ENCODE assay signal across 21 mouse cellular contexts in genomic region chr1:135056901-135057300, GRCm38 (mm10). TPM values are rescaled to one million over a fixed set of nuclear protein-coding genes. Genes with fewer than 3 reads are reported as not detected.
DNase-seq lines count a peak whose midpoint lies in the region; ATAC-seq and TF ChIP-seq lines count a peak whose summit lies in the region.
"Had no signal": no experiment of that assay in that cellular context is flagged by ENCODE, and none has a peak within 500 bp of the region (broad histone marks: within the 10 kb centered on the region; RNA-seq: fewer than 3 reads in every experiment).

No protein-coding gene starts in this region.

- H3K4me1 ChIP-seq in heart, embryonic 11.5 days (ENCODE audit: control insufficient read depth, insufficient read depth, low read length), result 0 out of 2 replicates have a peak, but pooled peaks cover 4% of the 10 kb centered on the region
- H3K4me1 ChIP-seq in liver, postnatal 0 days (ENCODE audit: insufficient read depth), result no peaks in the 10 kb centered on the region
- H3K4me1 ChIP-seq in liver, embryonic 12.5 days, result no peaks in the 10 kb centered on the region
- peaks cover 28% of the 10 kb centered on the region for H3K4me1 ChIP-seq in limb, embryonic 10.5 days
- H3K4me1 ChIP-seq in forebrain, embryonic 11.5 days (replicated peaks; ENCODE audit: control insufficient read depth, insufficient read depth, low read length), result no peaks in the 10 kb centered on the region
- H3K4me1 ChIP-seq: embryonic facial prominence, embryonic 15.5 days; forebrain, embryonic 15.5 days; intestine, embryonic 15.5 days had no signal

- H3K9me3 ChIP-seq in heart, embryonic 11.5 days (replicated peaks; ENCODE audit: control insufficient read depth, low read length), result no peaks in the 10 kb centered on the region
- H3K9me3 ChIP-seq in liver, postnatal 0 days (ENCODE audit: low read length), result no peaks in the 10 kb centered on the region
- no peaks in the 10 kb centered on the region for H3K9me3 ChIP-seq in liver, embryonic 12.5 days (replicated peaks)
- no peaks in the 10 kb centered on the region for H3K9me3 ChIP-seq in limb, embryonic 10.5 days (replicated peaks)
- no peaks in the 10 kb centered on the region for H3K9me3 ChIP-seq in forebrain, embryonic 11.5 days (ENCODE audit: control insufficient read depth, low read length)
- H3K9me3 ChIP-seq: embryonic facial prominence, embryonic 15.5 days; forebrain, embryonic 10.5 days; forebrain, embryonic 15.5 days; G1E; heart, embryonic 15.5 days; intestine, embryonic 15.5 days had no signal

- no peak overlapping the region for H3K27ac ChIP-seq in heart, embryonic 11.5 days (ENCODE audit: low read depth, low read length)
- no peak overlapping the region for H3K27ac ChIP-seq in liver, postnatal 0 days (ENCODE audit: low read depth)
- no peak overlapping the region for H3K27ac ChIP-seq in liver, embryonic 12.5 days
- peak overlapping the region; percentile 26; the same call in 1 of the 2 replicates for H3K27ac ChIP-seq in limb, embryonic 10.5 days
- H3K27ac ChIP-seq in forebrain, embryonic 11.5 days (ENCODE audit: low read depth, low read length), result no peak overlapping the region
- H3K27ac ChIP-seq: embryonic facial prominence, embryonic 15.5 days; forebrain, embryonic 10.5 days; forebrain, embryonic 15.5 days; heart, embryonic 15.5 days; intestine, embryonic 15.5 days had no signal

- ATAC-seq in heart, embryonic 11.5 days (replicated peaks; ENCODE audit: insufficient number of reproducible peaks, low FRiP score, low TSS enrichment), result no peak
- ATAC-seq in liver, postnatal 0 days, result peak; percentile 29; the same call in 1 of the 2 replicates
- ATAC-seq in liver, embryonic 12.5 days, result no peak
- no peak for ATAC-seq in forebrain, embryonic 11.5 days (replicated peaks; ENCODE audit: low FRiP score)
- ATAC-seq: forebrain, embryonic 15.5 days; intestine, embryonic 15.5 days had no signal

- peaks cover 13% of the 10 kb centered on the region for H3K27me3 ChIP-seq in heart, embryonic 11.5 days (ENCODE audit: control insufficient read depth, insufficient read depth, low read length)
- H3K27me3 ChIP-seq in liver, postnatal 0 days (ENCODE audit: insufficient read depth, low read length), result 0 out of 2 replicates have a peak, but pooled peaks cover 2% of the 10 kb centered on the region
- H3K27me3 ChIP-seq in liver, embryonic 12.5 days (replicated peaks), result peaks cover 4% of the 10 kb centered on the region; the same call in 1 of the 2 replicates
- no peaks in the 10 kb centered on the region for H3K27me3 ChIP-seq in limb, embryonic 10.5 days (ENCODE audit: low read depth, poor library complexity, severe bottlenecking)
- H3K27me3 ChIP-seq in forebrain, embryonic 11.5 days (ENCODE audit: control insufficient read depth, insufficient read depth, low read length), result no peaks in the 10 kb centered on the region
- H3K27me3 ChIP-seq: forebrain, embryonic 15.5 days; intestine, embryonic 15.5 days had no signal

- no peak for DNase-seq in heart, postnatal 14 days
- peak; percentile 46 for DNase-seq in liver, postnatal 0 days
- peak; percentile 23 to 29 for DNase-seq in B cell, adult 2 months
- DNase-seq in limb, embryonic 10.5 days (ENCODE audit: low spot score), result no peak
- no peak for DNase-seq in adrenal gland, postnatal 4 days (ENCODE audit: low spot score in 2 of 2)
- DNase-seq in forebrain, embryonic 11.5 days (ENCODE audit: low spot score), result no peak
- DNase-seq: adrenal gland, postnatal 10 days; cerebellum, adult 18-20 months; cerebellum, postnatal 10 days; gastrocnemius, postnatal 10 days; heart, adult 18-20 months; kidney, adult 18-20 months had no signal

- H3K4me2 ChIP-seq in heart, embryonic 11.5 days, result no peak overlapping the region
- no peak overlapping the region for H3K4me2 ChIP-seq in liver, postnatal 0 days (ENCODE audit: low read depth, low read length)
- H3K4me2 ChIP-seq in liver, embryonic 12.5 days, result no peak overlapping the region
- H3K4me2 ChIP-seq in forebrain, embryonic 11.5 days (ENCODE audit: low read depth, low read length, severe bottlenecking), result no peak overlapping the region
- H3K4me2 ChIP-seq: embryonic facial prominence, embryonic 15.5 days; forebrain, embryonic 15.5 days; heart, embryonic 15.5 days; intestine, embryonic 15.5 days had no signal

- intact Hi-C loops in heart, postnatal 14 days (cut with DNase I), result no loop called here

- no peak for TF ChIP-seq EP300 in liver, postnatal 0 days (IDR thresholded peaks at IDR 0.05; ENCODE audit: low read depth)

- WGBS in heart, embryonic 11.5 days (ENCODE audit: insufficient replicate concordance), result 69% methylated on average over 8 of the region's 8 CpGs
- WGBS in liver, postnatal 0 days (ENCODE audit: insufficient replicate concordance), result 56% methylated on average over 8 of the region's 8 CpGs
- 59% methylated on average over 8 of the region's 8 CpGs for WGBS in liver, embryonic 12.5 days (ENCODE audit: insufficient replicate concordance)
- 78% methylated on average over 8 of the region's 8 CpGs for WGBS in limb, embryonic 10.5 days
- 89% methylated on average over 8 of the region's 8 CpGs for WGBS in forebrain, embryonic 11.5 days

- no peak overlapping the region for H3K4me3 ChIP-seq in heart, embryonic 11.5 days (ENCODE audit: low read depth, low read length)
- no peak overlapping the region for H3K4me3 ChIP-seq in liver, postnatal 0 days (ENCODE audit: low read depth, low read length)
- H3K4me3 ChIP-seq in liver, embryonic 12.5 days, result no peak overlapping the region
- H3K4me3 ChIP-seq in limb, embryonic 10.5 days, result no peak overlapping the region
- H3K4me3 ChIP-seq in forebrain, embryonic 11.5 days (ENCODE audit: low read depth, low read length), result no peak overlapping the region
- H3K4me3 ChIP-seq: embryonic facial prominence, embryonic 15.5 days; erythroblast, embryonic 14.5 days; forebrain, embryonic 10.5 days; forebrain, embryonic 15.5 days; heart, embryonic 15.5 days; intestine, embryonic 15.5 days had no signal

- TF ChIP-seq CTCF in liver, postnatal 0 days (IDR thresholded peaks at IDR 0.05; ENCODE audit: low read depth), result no peak

- 0 out of 2 replicates have a peak overlapping the region, but pooled peaks have one; percentile 22 for H3K9ac ChIP-seq in heart, embryonic 11.5 days (ENCODE audit: low read depth, low read length)
- H3K9ac ChIP-seq in liver, postnatal 0 days (replicated peaks), result no peak overlapping the region
- no peak overlapping the region for H3K9ac ChIP-seq in liver, embryonic 12.5 days
- no peak overlapping the region for H3K9ac ChIP-seq in forebrain, embryonic 11.5 days (ENCODE audit: low read length)
- H3K9ac ChIP-seq: embryonic facial prominence, embryonic 15.5 days; forebrain, embryonic 15.5 days; heart, embryonic 15.5 days; intestine, embryonic 15.5 days had no signal

- H3K36me3 ChIP-seq in heart, embryonic 11.5 days (ENCODE audit: control insufficient read depth, insufficient read depth, low read length), result no peaks in the 10 kb centered on the region
- H3K36me3 ChIP-seq in liver, postnatal 0 days (replicated peaks; ENCODE audit: insufficient read depth, low read length), result no peaks in the 10 kb centered on the region
- H3K36me3 ChIP-seq in liver, embryonic 12.5 days, result no peaks in the 10 kb centered on the region
- no peaks in the 10 kb centered on the region for H3K36me3 ChIP-seq in limb, embryonic 10.5 days
- no peaks in the 10 kb centered on the region for H3K36me3 ChIP-seq in forebrain, embryonic 11.5 days (ENCODE audit: control insufficient read depth, insufficient read depth, low read length)
- H3K36me3 ChIP-seq: embryonic facial prominence, embryonic 15.5 days; forebrain, embryonic 10.5 days; forebrain, embryonic 15.5 days; G1E; heart, embryonic 15.5 days; intestine, embryonic 15.5 days had no signal

RNA-seq across cellular contexts. Expression of gene Lgr6, which starts 48.2 kb away (rescaled TPM):
- polyA plus RNA-seq in heart, embryonic 11.5 days (2014; fragmentation: Nextera tagmentation; extraction: Ambion mirVana), result 1.0 and 1.4 TPM in 2 replicates
- 10 to 100 TPM; 14.5 to 15.5 TPM for total RNA-seq in heart, postnatal 14 days (2021)
- 0.06 and 0.32 TPM in 2 replicates for polyA plus RNA-seq in liver, postnatal 0 days (2015; fragmentation: Nextera tagmentation; extraction: Ambion mirVana)
- 0.30 and 0.36 TPM in 2 replicates for polyA plus RNA-seq in liver, embryonic 12.5 days (2016; fragmentation: Nextera tagmentation; extraction: Ambion mirVana)
- 0.56 and 0.75 TPM in 2 replicates for polyA plus RNA-seq in limb, embryonic 10.5 days (2016; fragmentation: Nextera tagmentation; extraction: Ambion mirVana)
- 1 to 10 TPM; 3.7 to 5.0 TPM for total RNA-seq in adrenal gland, postnatal 4 days (2021)
- polyA plus RNA-seq in forebrain, embryonic 11.5 days (2014; fragmentation: Nextera tagmentation; extraction: Ambion mirVana), result 0.17 and 0.32 TPM in 2 replicates
- polyA plus RNA-seq: erythroblast, embryonic 14.5 days had no signal

Comparison
In these comparisons a context has a peak if more than half of its experiments do, and no peak if none do; other contexts are left out.
1. DNase-seq: peak in liver, postnatal 0 days (single experiment) and B cell, adult 2 months (2 of 2); none in heart, postnatal 14 days (0 of 2), limb, embryonic 10.5 days (single experiment), adrenal gland, postnatal 4 days (0 of 2) and forebrain, embryonic 11.5 days (single experiment).